Mouse (Mus musculus): ENCODE data around the gene Anxa2.

DNA sequence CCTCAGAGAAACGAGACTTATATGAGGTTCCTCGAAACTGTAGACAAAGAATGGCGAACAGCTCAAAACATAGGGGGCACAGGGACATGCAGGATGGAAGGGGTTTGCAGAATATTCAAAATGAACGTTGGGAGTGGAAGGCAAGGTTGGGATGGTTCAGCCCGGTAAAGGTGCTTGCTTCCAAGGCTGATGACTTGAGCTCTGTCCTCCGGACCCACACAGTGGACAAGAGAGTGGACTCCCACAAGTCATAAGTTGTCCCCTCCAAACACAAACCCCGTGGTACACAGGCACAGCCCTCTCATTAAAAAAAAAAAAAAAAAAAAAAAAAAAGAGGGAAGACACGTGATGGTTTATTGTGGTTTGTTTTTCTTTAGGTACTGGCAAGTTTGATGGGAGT, 54.6 kb downstream of the Anxa2 start:
- no peak for TF ChIP-seq MYOG (IDR thresholded peaks at IDR 0.05; ENCODE audit: control insufficient read depth, extremely low read depth, insufficient read length)
- no peak for TF ChIP-seq CTCF (IDR thresholded peaks at IDR 0.05; ENCODE audit: control insufficient read depth, insufficient read depth, insufficient read length)
